Mouse (Mus musculus) heart, postnatal 0 days (tissue): ENCODE results near the gene Elovl6.

Source experiments
- CTCF ChIP-seq: IDR thresholded peaks from 2 replicates; pipeline ENCODE4 v1.5.1; 2016; ENCODE audit warnings: antibody characterized with exemption, control low read depth, low read depth
- EP300 ChIP-seq: IDR thresholded peaks from 2 replicates; pipeline ENCODE4 v1.6.1; 2016; ENCODE audit warnings: antibody characterized with exemption, low read depth

GRCm38 (mm10) chr3:129552370-129552769, 20.2 kb downstream of the Elovl6 start:
- TF ChIP-seq CTCF (no peak), EP300 (no peak)
